Mouse (Mus musculus): ENCODE data around the gene Ass1.

Gene Ass1

GRCm38 (mm10) chr2:31489166-31489565, 19.2 kb downstream of the Ass1 start:
- DNase-seq (ENCODE audit: low spot score): no peak

GRCm38 (mm10) chr2:31490556-31490955, 20.5 kb downstream of the Ass1 start:
- no peak for DNase-seq (ENCODE audit: low spot score)

- no peak for DNase-seq (ENCODE audit: low spot score)
Observed at GRCm38 (mm10) chr2:31492308-31492707, 22.3 kb downstream of the Ass1 start.

DNA sequence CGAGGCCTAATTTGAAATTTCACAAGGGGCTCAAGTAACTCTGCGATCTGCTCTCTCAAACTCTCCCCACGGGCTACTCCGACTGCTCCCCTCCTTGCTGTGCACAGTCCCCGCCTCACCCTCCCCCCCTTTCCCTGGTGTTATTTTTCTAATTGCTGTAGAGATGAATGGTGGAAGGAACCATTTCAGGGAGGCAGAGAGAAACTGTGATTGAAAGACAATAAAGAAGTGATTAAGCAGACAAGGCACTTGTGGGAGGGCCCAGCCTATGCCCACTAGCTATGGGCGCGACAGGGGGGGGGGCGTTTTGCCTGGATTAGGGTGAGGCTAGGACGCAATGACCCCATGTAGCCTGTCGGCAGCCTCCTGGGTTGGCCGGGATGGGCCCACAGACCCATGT, 23.2 kb downstream of the Ass1 start:
- no peak for DNase-seq (ENCODE audit: low spot score)

DNA sequence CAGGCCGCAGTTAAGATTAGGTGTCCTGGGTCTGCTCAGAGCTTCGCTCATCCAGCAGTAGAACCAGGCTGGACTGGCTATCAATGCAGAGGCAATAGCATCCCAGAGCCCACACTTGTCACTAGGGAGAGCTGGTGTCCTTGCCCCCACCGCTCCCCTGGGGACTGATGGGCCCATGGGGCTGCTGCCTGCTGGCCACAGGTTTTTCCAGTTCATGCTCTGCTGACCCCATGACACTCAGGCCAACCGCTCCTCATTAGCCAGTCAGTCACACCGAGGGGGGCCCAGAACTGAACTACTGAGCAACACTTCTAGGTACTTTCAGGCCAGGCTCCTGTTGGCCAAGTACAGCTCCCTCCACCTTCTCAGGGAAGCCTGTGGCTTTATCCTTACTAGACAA, 24.3 kb downstream of the Ass1 start:
- no peak for DNase-seq (ENCODE audit: low spot score)

DNA sequence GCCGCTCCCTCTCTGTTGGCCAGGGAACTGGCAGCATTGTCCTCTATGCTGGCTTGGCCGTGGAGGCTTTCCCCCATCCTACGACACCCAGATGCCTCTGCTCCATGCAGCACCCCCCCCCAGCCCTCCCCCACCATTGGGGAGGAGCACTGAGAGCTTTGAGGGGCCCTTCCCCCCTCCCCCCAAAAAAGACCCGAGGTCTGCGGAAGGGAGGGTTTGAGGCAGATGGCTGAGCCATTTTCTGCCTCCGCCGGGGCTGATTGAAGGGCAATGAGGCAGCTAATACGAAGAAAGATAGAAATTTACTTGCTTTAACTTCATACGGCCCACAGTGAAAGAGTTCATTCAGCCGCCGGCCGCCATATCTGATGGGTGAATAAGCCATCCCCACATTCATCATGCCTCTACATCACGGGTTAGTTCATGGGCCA, 25.1 kb downstream of the Ass1 start:
- DNase-seq (ENCODE audit: low spot score): peak; percentile 66

GRCm38 (mm10) chr2:31496141-31496540, 26.1 kb downstream of the Ass1 start:
- no peak for DNase-seq (ENCODE audit: low spot score)

DNA sequence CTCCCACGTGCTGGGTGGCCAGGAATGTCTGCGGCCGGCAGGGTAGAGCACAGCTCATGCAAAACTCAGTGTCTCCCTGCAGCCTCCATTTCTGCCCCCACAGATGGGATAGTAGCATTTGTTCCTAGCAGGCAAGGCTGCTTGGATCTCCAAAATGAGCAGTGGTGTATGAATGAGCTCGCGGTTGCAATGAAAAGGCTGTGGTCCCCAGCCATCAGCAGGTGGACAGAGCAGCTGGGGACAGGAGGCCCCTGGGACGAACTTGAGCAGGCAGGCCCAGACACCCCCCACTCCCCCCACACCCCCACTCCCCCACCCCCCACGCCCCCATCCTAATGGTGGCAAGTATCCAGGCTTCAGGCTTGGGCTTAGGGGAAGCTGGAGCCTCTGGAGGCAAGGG, 27.1 kb downstream of the Ass1 start:
- no peak for DNase-seq (ENCODE audit: low spot score)

DNA sequence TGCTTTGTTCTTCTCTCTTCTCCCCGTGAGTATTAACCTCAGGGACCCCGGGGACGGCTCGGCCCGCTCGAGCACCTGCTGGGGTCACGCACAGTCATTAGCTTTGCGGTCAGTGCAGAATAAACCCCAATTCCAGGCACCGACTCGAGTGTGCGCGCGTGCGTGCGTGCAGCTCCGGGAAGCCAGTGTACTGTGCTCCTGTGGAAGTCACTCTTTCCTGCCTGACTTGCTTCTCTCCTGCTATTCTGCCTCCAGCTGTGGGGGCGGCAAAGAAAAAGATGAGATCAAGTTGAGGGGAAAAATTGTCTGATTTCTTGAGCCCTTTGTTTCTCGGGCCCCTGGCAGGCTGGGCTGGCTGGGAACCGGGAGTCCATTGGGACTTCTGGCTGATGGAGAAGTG, 27.6 kb downstream of the Ass1 start:
- no peak for DNase-seq (ENCODE audit: low spot score)

DNA sequence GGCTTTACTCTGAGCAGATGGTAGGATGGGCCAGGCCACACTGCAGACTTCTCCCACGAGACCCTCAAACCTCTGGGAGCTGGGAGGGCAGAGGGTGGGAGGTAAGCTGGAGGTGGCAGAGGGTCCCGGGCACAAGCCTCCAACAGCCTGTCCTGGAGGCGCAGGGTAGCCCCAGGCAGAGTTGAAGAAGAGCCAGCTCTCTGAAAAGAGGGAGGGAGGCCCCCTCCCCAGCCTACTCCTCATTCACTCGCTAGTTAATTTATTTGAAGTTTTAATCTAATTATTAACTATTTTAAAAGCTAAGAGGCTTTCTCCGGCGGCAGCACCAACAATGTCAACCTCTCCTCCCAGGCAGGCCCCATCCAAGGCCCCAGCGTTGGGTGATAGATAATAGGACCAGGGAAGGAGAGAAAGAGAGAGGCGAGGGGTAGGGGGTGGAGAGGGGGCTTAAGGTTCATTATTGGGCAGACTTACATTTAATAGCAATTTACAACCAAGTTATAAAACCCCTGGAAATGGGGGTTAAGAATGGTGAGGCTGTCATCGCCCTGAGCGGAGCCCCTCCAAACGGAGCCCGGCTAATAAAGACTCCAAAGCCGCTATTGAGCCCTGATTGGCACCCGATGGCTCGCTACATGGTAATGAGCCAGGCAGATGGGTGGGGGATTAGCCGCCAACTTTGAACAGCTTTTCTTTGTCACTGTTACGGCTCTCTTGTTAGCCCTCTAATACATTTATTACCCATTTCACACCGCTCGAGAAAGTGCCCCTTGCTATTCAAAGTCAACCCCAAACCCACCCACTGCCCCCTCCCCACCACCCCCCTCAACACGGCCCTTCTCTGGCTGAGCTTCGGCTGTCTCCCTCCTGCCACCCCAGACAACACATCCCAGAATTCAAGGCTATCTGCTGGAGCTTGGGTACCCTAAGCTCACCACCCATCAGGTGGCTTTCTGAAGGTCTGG, 29.6 kb downstream of the Ass1 start:
- peak; percentile 64 for DNase-seq (ENCODE audit: low spot score)

GRCm38 (mm10) chr2:31500292-31501204, 30.5 kb downstream of the Ass1 start:
- DNase-seq (ENCODE audit: low spot score): peak; percentile 65

DNA sequence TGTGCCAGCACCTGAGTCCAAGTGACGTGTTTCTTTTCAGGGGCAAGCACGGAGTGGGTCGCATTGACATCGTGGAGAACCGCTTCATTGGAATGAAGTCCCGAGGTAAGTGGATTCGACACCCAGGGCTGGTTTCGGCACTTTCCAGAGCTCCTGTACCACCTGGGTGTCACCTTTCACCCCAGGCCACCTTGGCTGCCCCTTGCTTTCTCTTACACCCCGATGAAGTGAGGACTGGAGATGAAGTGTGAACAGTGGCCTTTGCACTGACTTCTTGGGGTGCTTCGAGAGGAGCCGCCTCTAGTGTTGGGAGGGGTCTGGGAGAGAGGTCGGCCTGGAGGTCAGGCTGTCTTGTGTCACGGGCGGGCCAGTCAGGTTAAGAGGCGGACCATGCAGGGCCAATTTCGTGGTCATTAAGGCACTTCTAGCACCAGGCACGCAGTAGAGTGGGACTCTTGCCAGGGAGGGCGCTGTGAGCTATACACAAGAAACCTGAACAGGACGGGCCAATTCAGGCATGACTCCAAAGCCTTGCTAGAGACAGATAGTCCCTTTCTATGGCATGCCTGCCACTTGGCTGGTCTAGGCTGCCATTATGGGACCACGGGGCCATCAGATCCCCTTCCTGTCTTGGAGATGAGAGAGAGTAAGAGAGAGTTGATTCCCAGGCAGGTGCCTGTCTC, 31.6 kb downstream of the Ass1 start:
- no peak for DNase-seq (ENCODE audit: low spot score)

GRCm38 (mm10) chr2:31502616-31503522, 32.9 kb downstream of the Ass1 start:
- DNase-seq (ENCODE audit: low spot score): no peak

DNA sequence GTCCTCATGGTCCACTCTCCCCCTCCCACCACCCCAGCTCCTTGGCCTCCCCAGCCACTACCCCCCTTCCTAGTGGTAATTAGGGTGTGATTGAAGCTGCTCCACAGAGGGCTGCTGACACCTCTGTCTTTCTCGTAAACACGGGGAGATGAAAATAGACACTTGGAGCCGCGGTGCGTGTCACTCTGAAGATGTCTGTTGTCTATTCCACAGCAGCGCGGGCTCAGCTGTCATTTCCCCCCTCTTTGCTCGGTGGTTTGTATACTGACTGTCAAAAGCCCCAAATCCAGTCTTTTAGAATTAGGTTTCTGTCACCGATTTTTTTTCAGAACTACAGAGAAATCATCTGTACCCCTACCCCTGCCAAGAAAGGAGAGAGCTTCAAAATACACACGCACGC, 35.5 kb downstream of the Ass1 start:
- DNase-seq (ENCODE audit: low spot score): no peak

DNA sequence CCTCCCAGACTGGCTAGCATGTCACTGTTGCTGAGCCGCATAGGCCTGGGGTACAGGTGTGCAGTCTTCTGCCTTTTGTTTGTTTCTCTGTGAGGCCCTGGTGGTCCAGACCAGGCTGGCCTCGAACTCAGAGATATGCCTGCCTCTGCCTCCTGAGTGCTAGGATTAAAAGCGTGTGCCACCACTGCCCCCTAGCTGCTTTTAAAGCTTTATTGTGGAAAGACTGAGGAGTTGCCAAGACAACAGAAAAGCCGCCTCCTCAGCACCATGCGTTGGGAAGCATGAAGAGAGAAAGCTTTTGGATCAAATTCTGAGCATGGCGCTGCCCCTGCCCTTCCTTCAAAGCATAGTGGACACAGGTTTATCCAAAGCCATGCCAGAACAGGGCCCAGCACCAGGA, 38.8 kb downstream of the Ass1 start:
- DNase-seq (ENCODE audit: low spot score): no peak

DNA sequence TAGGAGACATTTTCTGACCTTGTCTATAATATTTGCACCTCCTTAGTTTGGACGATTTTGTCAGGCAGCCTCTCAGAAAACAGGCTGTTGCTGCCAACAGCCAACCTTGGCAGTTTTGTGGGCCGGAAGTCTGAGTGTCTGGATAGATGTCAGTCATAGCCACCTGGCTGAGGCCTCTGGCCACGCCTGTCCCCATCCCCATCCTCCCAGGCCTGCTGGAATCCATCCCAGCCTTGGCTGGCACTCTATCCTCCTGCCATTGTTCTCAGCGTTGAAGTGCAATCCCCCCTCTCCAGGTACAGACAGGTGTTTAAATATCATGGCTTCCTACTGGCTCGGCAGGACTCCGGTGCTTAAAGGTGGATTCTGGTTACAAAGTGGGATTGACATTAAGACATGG, 41.3 kb downstream of the Ass1 start:
- DNase-seq (ENCODE audit: low spot score): no peak

- DNase-seq (ENCODE audit: low spot score): no peak
Observed at GRCm38 (mm10) chr2:31516557-31516956, 46.5 kb downstream of the Ass1 start.

DNA sequence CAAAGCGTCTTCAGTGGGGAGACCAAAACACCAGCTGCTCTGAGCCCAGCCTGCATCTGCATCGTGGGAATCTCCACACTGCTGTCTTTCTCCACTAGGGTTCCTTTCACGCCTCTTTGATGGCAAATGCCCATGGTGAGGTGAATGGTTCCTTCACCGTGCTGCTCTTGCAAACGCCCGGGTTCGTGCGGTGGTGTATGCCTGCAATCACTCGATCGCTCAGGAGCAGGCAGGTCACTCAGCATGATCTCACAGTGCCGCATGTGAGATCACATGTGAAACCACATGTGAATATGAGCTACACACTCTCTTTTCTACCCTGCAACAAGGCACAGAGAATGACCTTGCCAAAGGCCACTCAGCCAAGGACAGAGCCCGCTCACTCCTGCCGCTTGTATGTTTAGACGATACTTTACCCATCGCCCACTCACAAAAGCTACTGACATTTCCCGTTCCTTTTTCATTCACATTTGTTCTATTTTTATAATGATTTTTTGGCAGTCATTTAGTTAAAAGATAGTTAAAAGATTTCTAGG, 51.9 kb downstream of the Ass1 start:
- DNase-seq (ENCODE audit: low spot score): no peak

DNA sequence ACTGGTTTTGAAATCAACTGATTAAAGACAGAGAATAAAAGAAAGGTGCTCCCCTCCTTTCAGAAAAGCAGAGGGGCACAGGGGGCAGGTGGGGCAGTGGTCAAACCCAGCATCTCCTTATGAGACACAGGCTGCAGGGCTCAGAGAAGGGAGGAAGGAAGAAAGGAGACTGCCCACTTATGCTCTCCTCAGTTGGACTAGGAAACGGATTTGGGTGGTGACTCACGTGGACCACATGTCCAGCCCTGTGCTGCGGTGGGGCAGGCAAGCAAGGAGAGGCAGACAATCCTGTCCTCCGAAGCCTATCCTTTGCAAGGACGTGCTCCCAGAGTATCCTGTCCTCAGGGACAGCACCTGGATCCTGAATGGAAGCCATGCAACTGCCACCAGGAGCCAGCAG, 54.6 kb downstream of the Ass1 start:
- DNase-seq (ENCODE audit: low spot score): no peak

GRCm38 (mm10) chr2:31525778-31526177, 55.8 kb downstream of the Ass1 start:
- DNase-seq (ENCODE audit: low spot score): peak; percentile 68

DNA sequence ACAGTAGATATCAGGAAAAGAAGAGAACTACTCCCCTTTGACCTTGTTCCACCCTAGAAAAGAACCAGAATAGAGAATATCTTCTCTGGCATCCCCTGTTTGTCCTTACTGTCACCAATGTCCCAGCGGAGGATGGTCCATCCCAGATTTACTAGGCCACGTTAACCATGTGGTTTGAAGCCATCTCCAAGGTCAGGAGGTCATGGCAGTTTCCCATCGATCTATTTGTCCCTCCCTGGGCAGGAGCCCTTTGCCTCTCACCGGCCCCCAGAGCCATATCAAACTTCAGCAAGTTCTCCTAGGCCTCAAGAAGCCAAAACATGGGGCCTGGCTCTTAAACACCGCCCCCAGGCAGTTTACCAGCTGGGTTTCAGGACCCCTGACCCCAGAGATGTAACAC, 60.2 kb downstream of the Ass1 start:
- DNase-seq (ENCODE audit: low spot score): no peak
